Mouse (Mus musculus): ENCODE data around the gene Phactr3. TPM values are rescaled to one million over a fixed set of nuclear protein-coding genes. Genes with fewer than 3 reads are reported as not detected.

Gene Phactr3
- total and polyA plus RNA-seq, 3 experiments, result not detected

- H3K27me3 ChIP-seq (ENCODE audit: control insufficient read depth in 1 of 2, insufficient read depth in 2 of 2, low read length in 2 of 2), result no peaks in the 10 kb centered on the region
- no peak overlapping the region for H3K27ac ChIP-seq (ENCODE audit: control insufficient read depth, low read depth, low read length)
- no peak overlapping the region for H3K9ac ChIP-seq (ENCODE audit: control insufficient read depth, low read depth, low read length, poor library complexity, severe bottlenecking)
- TF ChIP-seq CTCF (IDR thresholded peaks at IDR 0.05 in 2 of 3, conservative IDR thresholded peaks at IDR 0.05 in 1 of 3; ENCODE audit: control insufficient read depth in 1 of 3, insufficient read depth in 1 of 3, low read depth in 2 of 3, low read length in 3 of 3, poor library complexity in 1 of 3, severe bottlenecking in 1 of 3), result no peak
- no peak for TF ChIP-seq MEF2A (IDR thresholded peaks at IDR 0.05; ENCODE audit: extremely low read depth, insufficient replicate concordance, low read depth, low read length, poor library complexity, severe bottlenecking)
- no peak for TF ChIP-seq JUND (IDR thresholded peaks at IDR 0.05; ENCODE audit: low read depth, low read length)
- TF ChIP-seq GABPA (IDR thresholded peaks at IDR 0.05; ENCODE audit: low read depth, low read length), result no peak
- TF ChIP-seq NELFE (IDR thresholded peaks at IDR 0.05; ENCODE audit: low read depth, low read length), result no peak
- no peak for TF ChIP-seq MAX (IDR thresholded peaks at IDR 0.05; ENCODE audit: low read length)
- TF ChIP-seq ZC3H11A (IDR thresholded peaks at IDR 0.05; ENCODE audit: low read depth, low read length), result no peak
- H3K36me3 ChIP-seq (ENCODE audit: control insufficient read depth in 1 of 2, insufficient read depth in 2 of 2, low read length in 2 of 2), result no peaks in the 10 kb centered on the region
- H3K4me3 ChIP-seq (ENCODE audit: control insufficient read depth in 1 of 2, insufficient read depth in 1 of 2, low read depth in 2 of 2, low read length in 2 of 2), result no peak overlapping the region
- H3K4me1 ChIP-seq (ENCODE audit: control insufficient read depth in 1 of 2, insufficient read depth in 2 of 2, low read length in 2 of 2), result no peaks in the 10 kb centered on the region
- no peak for DNase-seq (ENCODE audit: low read depth, low spot score)
- no peaks in the 10 kb centered on the region for H3K9me3 ChIP-seq (replicated peaks; ENCODE audit: insufficient read depth, low read length)
- H3K79me2 ChIP-seq (ENCODE audit: control insufficient read depth, insufficient read depth, low read length, poor library complexity), result no peaks in the 10 kb centered on the region
These were observed 185.9 kb downstream of the Phactr3 start for GRCm38 (mm10) chr2:178304669-178305068.

GRCm38 (mm10) chr2:178313539-178313938 is 194.8 kb downstream of the Phactr3 start:
- no peak overlapping the region for H3K4me3 ChIP-seq (ENCODE audit: control insufficient read depth in 1 of 2, insufficient read depth in 1 of 2, low read depth in 2 of 2, low read length in 2 of 2)
- no peaks in the 10 kb centered on the region for H3K4me1 ChIP-seq (ENCODE audit: control insufficient read depth in 1 of 2, insufficient read depth in 2 of 2, low read length in 2 of 2)
- no peak overlapping the region for H3K9ac ChIP-seq (ENCODE audit: control insufficient read depth, low read depth, low read length, poor library complexity, severe bottlenecking)
- DNase-seq (ENCODE audit: low read depth, low spot score), result no peak
- no peak overlapping the region for H3K27ac ChIP-seq (ENCODE audit: control insufficient read depth, low read depth, low read length)
- no peaks in the 10 kb centered on the region for H3K27me3 ChIP-seq (ENCODE audit: control insufficient read depth in 1 of 2, insufficient read depth in 2 of 2, low read length in 2 of 2)
- H3K36me3 ChIP-seq (ENCODE audit: control insufficient read depth in 1 of 2, insufficient read depth in 2 of 2, low read length in 2 of 2), result no peaks in the 10 kb centered on the region
- no peaks in the 10 kb centered on the region for H3K79me2 ChIP-seq (ENCODE audit: control insufficient read depth, insufficient read depth, low read length, poor library complexity)
- no peaks in the 10 kb centered on the region for H3K9me3 ChIP-seq (replicated peaks; ENCODE audit: insufficient read depth, low read length)
- TF ChIP-seq POLR2A (IDR thresholded peaks at IDR 0.05; ENCODE audit: control insufficient read depth in 1 of 2, insufficient read depth in 1 of 2, low read depth in 1 of 2, low read length in 2 of 2, poor library complexity in 1 of 2) (no peak), ELF1 (IDR thresholded peaks at IDR 0.05; ENCODE audit: low read depth, low read length) (no peak), POLR2AphosphoS5 (IDR thresholded peaks at IDR 0.05; ENCODE audit: borderline replicate concordance, low read depth, low read length) (no peak), JUND (IDR thresholded peaks at IDR 0.05; ENCODE audit: low read depth, low read length) (no peak), ZNF384 (IDR thresholded peaks at IDR 0.05; ENCODE audit: low read depth, low read length) (no peak), UBTF (IDR thresholded peaks at IDR 0.05; ENCODE audit: borderline replicate concordance, insufficient read depth, low read depth, low read length) (no peak), CHD1 (IDR thresholded peaks at IDR 0.05; ENCODE audit: low read depth, low read length) (no peak), MAX (IDR thresholded peaks at IDR 0.05; ENCODE audit: low read length) (no peak), MAZ (IDR thresholded peaks at IDR 0.05; ENCODE audit: low read depth, low read length) (no peak), POLR2AphosphoS2 (IDR thresholded peaks at IDR 0.05; ENCODE audit: low read length) (no peak), RAD21 (IDR thresholded peaks at IDR 0.05; ENCODE audit: low read depth, low read length) (no peak), ZKSCAN1 (IDR thresholded peaks at IDR 0.05; ENCODE audit: low read depth, low read length) (no peak), SMC3 (IDR thresholded peaks at IDR 0.05; ENCODE audit: low read depth, low read length) (no peak)

All from MEL (cell line).